Mouse (Mus musculus) spleen, adult 2 months (tissue): ENCODE data around the gene Speer4e. TPM values are rescaled to one million over a fixed set of nuclear protein-coding genes. Genes with fewer than 3 reads are reported as not detected.
"Not testable (repeated sequence)": the region's sequence is repeated elsewhere in the genome, so short reads cannot be mapped to it uniquely, and the experiment has no call there.

Experiments used
- DNase-seq, 2 experiments: peaks; one replicate each; pipeline versions ENCODE4 v3.0.0 to v3.0.0-alpha.2; 2012 to 2021; ENCODE audit warnings: low spot score in 2 of 2, low read depth in 1 of 2
- H3K27ac ChIP-seq: fragments of 200-500 bp; 2 replicates; pipeline ENCODE4 v1.5.1; 2012; ENCODE audit warnings: low read length, inconsistent platforms; ENCODE audit not compliant: insufficient read depth
- H3K27me3 ChIP-seq: fragments of 200-500 bp; 2 replicates; pipeline ENCODE4 v1.6.1; 2012; ENCODE audit warnings: mild to moderate bottlenecking, moderate library complexity, low read length, inconsistent platforms; ENCODE audit not compliant: control insufficient read depth, insufficient read depth
- H3K36me3 ChIP-seq: fragments of 200-500 bp; 2 replicates; pipeline ENCODE4 v1.6.1; 2012; ENCODE audit warnings: mild to moderate bottlenecking, low read length, inconsistent platforms; ENCODE audit not compliant: control insufficient read depth, insufficient read depth
- H3K4me1 ChIP-seq: fragments of 200-500 bp; 2 replicates; pipeline ENCODE4 v1.6.1; 2011; ENCODE audit warnings: inconsistent platforms; ENCODE audit not compliant: control insufficient read depth, insufficient read depth, insufficient read length
- H3K4me3 ChIP-seq: fragments of 200-500 bp; 2 replicates; pipeline ENCODE4 v1.5.1; 2011; ENCODE audit warnings: mild to moderate bottlenecking, inconsistent platforms; ENCODE audit not compliant: insufficient read depth, insufficient read length; ENCODE audit errors: extremely low read depth
- CTCF ChIP-seq: fragments of 200-500 bp; IDR thresholded peaks from 2 replicates; pipeline ENCODE4 v1.5.1; 2011; ENCODE audit warnings: mild to moderate bottlenecking, inconsistent platforms; ENCODE audit not compliant: insufficient read depth, insufficient read length, insufficient replicate concordance; ENCODE audit errors: extremely low read depth
- POLR2A ChIP-seq: fragments of 200-500 bp; IDR thresholded peaks from 2 replicates; pipeline ENCODE4 v1.6.1; 2011; ENCODE audit warnings: low read depth, low read length, inconsistent platforms
- WGBS: fragments of 180-500 bp; shearing (Covaris S2); methylation state at CpG from one replicate; pipeline ENCODE4 v1.1.7; 2018; 5-methylcytosine and 5-hydroxymethylcytosine counted together
- polyA plus RNA-seq: library from polyadenylated mRNA; depleted of rRNA; stranded (reverse); fragments of >200 nt; gene quantifications from 2 replicates; pipeline ENCODE4 v1.2.3, GENCODE M21; 2012; rRNA removed

The Speer4e gene
- polyA plus RNA-seq, 1 experiment: not detected

- 66% methylated on average over 3 of the region's 3 CpGs for WGBS
- TF ChIP-seq CTCF (no peak), POLR2A (no peak)
- H3K4me1 ChIP-seq: no peaks in the 10 kb centered on the region
- H3K36me3 ChIP-seq: no peaks in the 10 kb centered on the region
- no peak overlapping the region for H3K4me3 ChIP-seq
- no peak overlapping the region for H3K27ac ChIP-seq
- no peaks in the 10 kb centered on the region for H3K27me3 ChIP-seq
- DNase-seq: no peak
Measured at GRCm38 (mm10) chr5:14892242-14892641, 46.0 kb downstream of the Speer4e start.

- 73% methylated on average over 2 of the region's 2 CpGs for WGBS
- H3K4me3 ChIP-seq, DNase-seq, H3K4me1 ChIP-seq, H3K27me3 ChIP-seq, H3K27ac ChIP-seq, H3K36me3 ChIP-seq: not testable (repeated sequence)
Measured at GRCm38 (mm10) chr5:14885291-14885690, 52.9 kb downstream of the Speer4e start.

Other genes with a start within 250 kb of the Speer4e start
- not detected in 2 replicates for gene Gm9758, start 23.5 kb downstream of the Speer4e start, polyA plus RNA-seq
- not detected in 2 replicates for gene Gm10354, start 40.5 kb upstream of the Speer4e start, polyA plus RNA-seq
- not detected in 2 replicates for gene Gm17019, start 94.6 kb upstream of the Speer4e start, polyA plus RNA-seq